Mouse (Mus musculus) thymus, adult 2 months (tissue): ENCODE measurements around the gene Phactr1.

Experiments used
- CTCF ChIP-seq: fragments of 200-500 bp; IDR thresholded peaks from 2 replicates; pipeline ENCODE4 v1.5.1; 2012; ENCODE audit warnings: mild to moderate bottlenecking, control low read depth, low read length, moderate library complexity, borderline replicate concordance; ENCODE audit not compliant: control insufficient read depth, poor library complexity, insufficient read depth; ENCODE audit errors: extremely low read depth
- POLR2A ChIP-seq: fragments of 200-500 bp; IDR thresholded peaks from 2 replicates; pipeline ENCODE4 v1.6.1; 2012; ENCODE audit warnings: mild to moderate bottlenecking, low read length, control low read depth, moderate library complexity; ENCODE audit not compliant: control insufficient read depth, poor library complexity, insufficient read depth; ENCODE audit errors: extremely low read depth

DNA sequence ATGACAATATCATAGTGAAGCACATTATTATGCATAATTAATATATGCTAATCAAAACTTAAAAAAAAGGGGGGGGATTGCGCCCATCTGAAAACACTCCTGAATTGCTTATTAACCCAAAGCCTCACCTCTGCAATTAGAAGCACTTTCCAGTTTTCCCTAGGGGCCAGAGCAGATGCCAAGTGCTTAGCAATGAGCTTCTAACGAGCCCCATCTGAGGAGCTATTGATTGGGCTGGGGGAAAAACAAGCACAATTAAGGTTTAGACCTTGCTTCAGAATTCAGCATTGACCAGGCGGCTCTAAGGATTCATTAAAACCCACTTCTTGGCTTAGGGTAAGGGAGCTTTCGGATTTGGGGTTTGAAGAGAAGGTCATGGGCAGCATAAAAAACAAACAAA, 311.9 kb downstream of the Phactr1 start:
- no peak for TF ChIP-seq CTCF
- TF ChIP-seq POLR2A = no peak
